Mouse (Mus musculus) lung, postnatal 0 days (tissue): ENCODE measurements around the gene Cog3.

Source experiments
- CTCF ChIP-seq: IDR thresholded peaks from 2 replicates; pipeline ENCODE4 v1.5.1; 2016; ENCODE audit warnings: antibody characterized with exemption, mild to moderate bottlenecking
- EP300 ChIP-seq: IDR thresholded peaks from 2 replicates; pipeline ENCODE4 v1.6.1; 2016; ENCODE audit warnings: antibody characterized with exemption, mild to moderate bottlenecking, control low read depth

- TF ChIP-seq CTCF (no peak), EP300 (no peak)
Measured at GRCm38 (mm10) chr14:75776637-75777036, 22.3 kb upstream of the Cog3 start.
